Mouse (Mus musculus): ENCODE results near the gene Gm21970. TPM values are rescaled to one million over a fixed set of nuclear protein-coding genes. Genes with fewer than 3 reads are reported as not detected.

The Gm21970 gene
- not detected in 2 replicates for polyA plus RNA-seq (2012; rRNA removed)

GRCm38 (mm10) chr16:91391421-91391820 lies at the start of gene Gm21970:
Gm21970 (plus strand) TSS chr16:91391721.
- WGBS, result 94% methylated on average over 5 of the region's 5 CpGs
- DNase-seq (ENCODE audit: low read depth in 1 of 2, low spot score in 2 of 2), result no peak
- TF ChIP-seq POLR2A (IDR thresholded peaks at IDR 0.05; ENCODE audit: low read depth, low read length), result no peak
- TF ChIP-seq CTCF (IDR thresholded peaks at IDR 0.05; ENCODE audit: extremely low read depth, insufficient read depth, insufficient read length, insufficient replicate concordance), result no peak
- Histone ChIP-seq H3K4me3 (ENCODE audit: extremely low read depth, insufficient read depth, insufficient read length) (no peak within 1 kb of the TSS), H3K27ac (ENCODE audit: insufficient read depth, low read length) (no peak within 1 kb of the TSS), H3K4me1 (ENCODE audit: control insufficient read depth, insufficient read depth, insufficient read length) (no peaks in the 10 kb centered on the region), H3K36me3 (ENCODE audit: control insufficient read depth, insufficient read depth, low read length) (peaks cover 43% of the 10 kb centered on the region), H3K27me3 (ENCODE audit: control insufficient read depth, insufficient read depth, low read length) (no peaks in the 10 kb centered on the region)

- Histone ChIP-seq H3K27ac (ENCODE audit: insufficient read depth, low read length) (0 out of 2 replicates have a peak overlapping the region, but pooled peaks have one; percentile 1), H3K27me3 (ENCODE audit: control insufficient read depth, insufficient read depth, low read length) (no peaks in the 10 kb centered on the region), H3K4me3 (ENCODE audit: extremely low read depth, insufficient read depth, insufficient read length) (no peak overlapping the region), H3K36me3 (ENCODE audit: control insufficient read depth, insufficient read depth, low read length) (no peaks in the 10 kb centered on the region), H3K4me1 (ENCODE audit: control insufficient read depth, insufficient read depth, insufficient read length) (peaks cover 6% of the 10 kb centered on the region; the same call in 1 of the 2 replicates)
- 87% methylated on average over 9 of the region's 9 CpGs for WGBS
- no peak for TF ChIP-seq CTCF (IDR thresholded peaks at IDR 0.05; ENCODE audit: extremely low read depth, insufficient read depth, insufficient read length, insufficient replicate concordance)
- no peak for TF ChIP-seq POLR2A (IDR thresholded peaks at IDR 0.05; ENCODE audit: low read depth, low read length)
- DNase-seq (ENCODE audit: low read depth in 1 of 2, low spot score in 2 of 2), result no peak
Observed at GRCm38 (mm10) chr16:91346491-91346890, 45.0 kb upstream of the Gm21970 start.

GRCm38 (mm10) chr16:91347491-91348263 lies 43.8 kb upstream of the Gm21970 start:
- Histone ChIP-seq H3K36me3 (ENCODE audit: control insufficient read depth, insufficient read depth, low read length) (no peaks in the 10 kb centered on the region), H3K4me1 (ENCODE audit: control insufficient read depth, insufficient read depth, insufficient read length) (peaks cover 6% of the 10 kb centered on the region; the same call in 1 of the 2 replicates), H3K27ac (ENCODE audit: insufficient read depth, low read length) (peak overlapping the region; percentile 50), H3K4me3 (ENCODE audit: extremely low read depth, insufficient read depth, insufficient read length) (0 out of 2 replicates have a peak overlapping the region, but pooled peaks have one; percentile 13), H3K27me3 (ENCODE audit: control insufficient read depth, insufficient read depth, low read length) (no peaks in the 10 kb centered on the region)
- DNase-seq (ENCODE audit: low read depth in 1 of 2, low spot score in 2 of 2), result no peak
- WGBS, result 35% methylated on average over 20 of the region's 20 CpGs
- TF ChIP-seq POLR2A (IDR thresholded peaks at IDR 0.05; ENCODE audit: low read depth, low read length) (no peak), CTCF (IDR thresholded peaks at IDR 0.05; ENCODE audit: extremely low read depth, insufficient read depth, insufficient read length, insufficient replicate concordance) (no peak)

- 52% methylated on average over 14 of the region's 14 CpGs for WGBS
- Histone ChIP-seq H3K4me1 (ENCODE audit: control insufficient read depth, insufficient read depth, insufficient read length) (peaks cover 6% of the 10 kb centered on the region; the same call in 1 of the 2 replicates), H3K4me3 (ENCODE audit: extremely low read depth, insufficient read depth, insufficient read length) (no peak overlapping the region), H3K27me3 (ENCODE audit: control insufficient read depth, insufficient read depth, low read length) (no peaks in the 10 kb centered on the region), H3K36me3 (ENCODE audit: control insufficient read depth, insufficient read depth, low read length) (no peaks in the 10 kb centered on the region), H3K27ac (ENCODE audit: insufficient read depth, low read length) (peak overlapping the region; percentile 50; the same call in 1 of the 2 replicates)
- DNase-seq (ENCODE audit: low read depth in 1 of 2, low spot score in 2 of 2), result no peak
- TF ChIP-seq CTCF (IDR thresholded peaks at IDR 0.05; ENCODE audit: extremely low read depth, insufficient read depth, insufficient read length, insufficient replicate concordance) (no peak), POLR2A (IDR thresholded peaks at IDR 0.05; ENCODE audit: low read depth, low read length) (no peak)
Observed at GRCm38 (mm10) chr16:91348264-91348565, 43.3 kb upstream of the Gm21970 start.

GRCm38 (mm10) chr16:91348588-91349330 lies 42.8 kb upstream of the Gm21970 start:
- TF ChIP-seq POLR2A (IDR thresholded peaks at IDR 0.05; ENCODE audit: low read depth, low read length), result no peak
- 51% methylated on average over 28 of the region's 28 CpGs for WGBS
- peak overlapping the region; percentile 50; the same call in 1 of the 2 replicates for H3K27ac ChIP-seq (ENCODE audit: insufficient read depth, low read length)

GRCm38 (mm10) chr16:91352084-91352562 lies 39.4 kb upstream of the Gm21970 start:
- no peak overlapping the region for H3K27ac ChIP-seq (ENCODE audit: insufficient read depth, low read length)
- peak; percentile 52 to 70 for DNase-seq (ENCODE audit: low read depth in 1 of 2, low spot score in 2 of 2)

More at GRCm38 (mm10) chr16:91348588-91349330, 42.8 kb upstream of the Gm21970 start:
- Histone ChIP-seq H3K4me3 (ENCODE audit: extremely low read depth, insufficient read depth, insufficient read length) (no peak overlapping the region), H3K27me3 (ENCODE audit: control insufficient read depth, insufficient read depth, low read length) (no peaks in the 10 kb centered on the region), H3K36me3 (ENCODE audit: control insufficient read depth, insufficient read depth, low read length) (no peaks in the 10 kb centered on the region), H3K4me1 (ENCODE audit: control insufficient read depth, insufficient read depth, insufficient read length) (peaks cover 6% of the 10 kb centered on the region; the same call in 1 of the 2 replicates)
- DNase-seq (ENCODE audit: low read depth in 1 of 2, low spot score in 2 of 2), result peak in 1 of 2 experiments; percentile 38

More at GRCm38 (mm10) chr16:91352084-91352562, 39.4 kb upstream of the Gm21970 start:
- WGBS, result 8% methylated on average over 7 of the region's 7 CpGs
- Histone ChIP-seq H3K27me3 (ENCODE audit: control insufficient read depth, insufficient read depth, low read length) (no peaks in the 10 kb centered on the region), H3K4me3 (ENCODE audit: extremely low read depth, insufficient read depth, insufficient read length) (no peak overlapping the region), H3K36me3 (ENCODE audit: control insufficient read depth, insufficient read depth, low read length) (no peaks in the 10 kb centered on the region), H3K4me1 (ENCODE audit: control insufficient read depth, insufficient read depth, insufficient read length) (peaks cover 17% of the 10 kb centered on the region; the same call in 1 of the 2 replicates)
- TF ChIP-seq POLR2A (IDR thresholded peaks at IDR 0.05; ENCODE audit: low read depth, low read length) (no peak), CTCF (IDR thresholded peaks at IDR 0.05; ENCODE audit: extremely low read depth, insufficient read depth, insufficient read length, insufficient replicate concordance) (peak; percentile 68; the same call in 1 of the 2 replicates)
